Mouse (Mus musculus) hematopoietic stem cell, adult 5-6 weeks (primary cell): ENCODE results near the gene Cacna1c. TPM values are rescaled to one million over a fixed set of nuclear protein-coding genes. Genes with fewer than 3 reads are reported as not detected.

Experiments
- ATAC-seq, 2 experiments: fragments of 125-278 bp in 1 of 2; replicated peaks in 1 of 2; 2 replicates each; pipeline ENCODE4 v1.8.0; 2016 to 2017; ENCODE audit warnings: inconsistent platforms in 2 of 2, mild to moderate bottlenecking in 2 of 2, moderate number of reproducible peaks in 2 of 2, low read depth in 1 of 2, moderate TSS enrichment in 1 of 2; ENCODE audit not compliant: low FRiP score in 2 of 2, poor library complexity in 2 of 2, severe bottlenecking in 2 of 2, insufficient read depth in 1 of 2, low TSS enrichment in 1 of 2
- total RNA-seq: library from RNA; stranded (forward); fragments of 172-1452, 232-1000 nt; gene quantifications from 2 replicates; pipeline ENCODE4 v1.2.3, GENCODE M21; 2017

Cacna1c gene
- total RNA-seq, 1 experiment from 2014 or later: not detected

- no peak for ATAC-seq
Measured at GRCm38 (mm10) chr6:119010875-119011274, 185.3 kb downstream of the Cacna1c start.

GRCm38 (mm10) chr6:119009526-119009925 lies 186.7 kb downstream of the Cacna1c start:
- ATAC-seq: no peak

GRCm38 (mm10) chr6:119008638-119009166 lies 187.5 kb downstream of the Cacna1c start:
- ATAC-seq: no peak

- no peak for ATAC-seq
Measured at GRCm38 (mm10) chr6:119004596-119004995, 191.6 kb downstream of the Cacna1c start.

- ATAC-seq: no peak
Measured at GRCm38 (mm10) chr6:119001442-119001841, 194.8 kb downstream of the Cacna1c start.

- ATAC-seq: no peak
Measured at GRCm38 (mm10) chr6:119000255-119000654, 196.0 kb downstream of the Cacna1c start.

- no peak for ATAC-seq
Measured at GRCm38 (mm10) chr6:118999329-118999875, 196.8 kb downstream of the Cacna1c start.

GRCm38 (mm10) chr6:118997397-118997796 lies 198.8 kb downstream of the Cacna1c start:
- ATAC-seq: no peak

GRCm38 (mm10) chr6:118994272-118995061 lies 201.8 kb downstream of the Cacna1c start:
- ATAC-seq: no peak

- ATAC-seq: no peak
Measured at GRCm38 (mm10) chr6:118992391-118992790, 203.8 kb downstream of the Cacna1c start.

- no peak for ATAC-seq
Measured at GRCm38 (mm10) chr6:118989999-118990776, 206.0 kb downstream of the Cacna1c start.

GRCm38 (mm10) chr6:118984181-118984901 lies 211.9 kb downstream of the Cacna1c start:
- no peak for ATAC-seq

- ATAC-seq: no peak
Measured at GRCm38 (mm10) chr6:118983471-118984040, 212.7 kb downstream of the Cacna1c start.

- no peak for ATAC-seq
Measured at GRCm38 (mm10) chr6:118980265-118980664, 216.0 kb downstream of the Cacna1c start.

GRCm38 (mm10) chr6:118977443-118978271 lies 218.6 kb downstream of the Cacna1c start:
- ATAC-seq: no peak

GRCm38 (mm10) chr6:118976617-118977016 lies 219.6 kb downstream of the Cacna1c start:
- ATAC-seq: no peak
